Mouse (Mus musculus) bone marrow macrophage, adult 2 months (primary cell): Measurements from ENCODE around the gene Acot6. TPM values are rescaled to one million over a fixed set of nuclear protein-coding genes. Genes with fewer than 3 reads are reported as not detected.
A peak's percentile ranks its signal among the peaks of the same experiment; 100 is the strongest.

ENCODE experiments used
- H3K27ac ChIP-seq: 2 replicates; pipeline ENCODE4 v1.5.1; 2012; ENCODE audit warnings: low read depth, low read length; ENCODE audit not compliant: insufficient read depth
- H3K4me1 ChIP-seq: 2 replicates; pipeline ENCODE4 v1.6.1; 2012; ENCODE audit warnings: low read length; ENCODE audit not compliant: control insufficient read depth, insufficient read depth
- H3K4me3 ChIP-seq: 2 replicates; pipeline ENCODE4 v1.5.1; 2012; ENCODE audit warnings: mild to moderate bottlenecking, low read length, moderate library complexity; ENCODE audit not compliant: insufficient read depth
- CTCF ChIP-seq: IDR thresholded peaks from 2 replicates; pipeline ENCODE4 v1.5.1; 2012; ENCODE audit warnings: low read depth, mild to moderate bottlenecking, low read length, moderate library complexity
- POLR2A ChIP-seq: IDR thresholded peaks from 2 replicates; pipeline ENCODE4 v1.6.1; 2012; ENCODE audit warnings: mild to moderate bottlenecking, low read depth, low read length, borderline replicate concordance
- polyA plus RNA-seq: library from polyadenylated mRNA; stranded (reverse); fragments of >200 nt; gene quantifications from 2 replicates; pipeline ENCODE4 v1.2.4, GENCODE M21; 2012; ENCODE audit not compliant: missing spikeins, insufficient read depth, insufficient read length

Gene Acot6
- polyA plus RNA-seq, 1 experiment, result 0.47 TPM

GRCm38 (mm10) chr12:84100071-84100470 lies 383 bp upstream of the Acot6 start:
- H3K4me1 ChIP-seq, result 0 out of 2 replicates have a peak, but pooled peaks cover 2% of the 10 kb centered on the region
- H3K4me3 ChIP-seq, result no peak overlapping the region
- TF ChIP-seq POLR2A, result no peak
- no peak for TF ChIP-seq CTCF
- H3K27ac ChIP-seq, result no peak overlapping the region

DNA sequence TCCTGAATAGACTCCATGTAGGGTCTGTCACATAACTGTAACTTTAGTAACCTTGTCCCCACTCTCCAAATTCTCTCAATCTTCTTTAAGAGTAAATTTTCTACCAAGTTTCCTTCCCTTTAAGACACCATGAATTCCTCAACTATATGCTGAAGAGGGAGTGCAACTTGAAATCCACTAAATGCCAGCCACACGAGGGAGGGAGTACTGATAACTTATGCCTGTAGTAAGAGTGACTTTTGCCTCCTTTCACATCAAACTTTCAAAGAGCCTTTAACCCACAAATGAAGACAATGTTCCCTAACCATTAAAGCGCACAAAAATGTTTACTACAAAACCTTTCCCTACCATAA lies 1.0 kb downstream of the Acot6 start:
- Histone ChIP-seq H3K27ac (no peak overlapping the region), H3K4me1 (0 out of 2 replicates have a peak, but pooled peaks cover 2% of the 10 kb centered on the region), H3K4me3 (peak overlapping the region; percentile 62; the same call in 1 of the 2 replicates)
- no peak for TF ChIP-seq CTCF
- no peak for TF ChIP-seq POLR2A

DNA sequence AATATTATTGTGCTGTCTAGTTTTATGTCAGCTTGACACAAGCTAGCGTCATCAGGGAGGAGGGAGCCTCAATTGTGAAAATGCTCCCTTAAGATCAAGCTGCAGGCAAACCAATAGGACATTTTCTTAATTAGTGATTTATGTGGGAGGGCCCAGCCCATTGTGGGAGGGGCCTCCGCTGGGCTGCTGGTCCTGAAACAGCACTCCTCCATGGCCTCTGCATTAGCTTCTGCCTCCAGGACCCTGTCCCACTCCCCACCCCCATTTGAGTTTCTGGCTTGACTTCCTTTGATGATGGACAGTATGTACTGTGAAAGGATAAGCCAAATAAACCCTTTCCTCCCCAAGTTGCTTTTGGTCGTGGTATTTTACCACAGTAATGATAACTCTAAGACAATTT lies 6.6 kb downstream of the Acot6 start:
- no peak for TF ChIP-seq POLR2A
- no peak for TF ChIP-seq CTCF
- H3K27ac ChIP-seq, result no peak overlapping the region

DNA sequence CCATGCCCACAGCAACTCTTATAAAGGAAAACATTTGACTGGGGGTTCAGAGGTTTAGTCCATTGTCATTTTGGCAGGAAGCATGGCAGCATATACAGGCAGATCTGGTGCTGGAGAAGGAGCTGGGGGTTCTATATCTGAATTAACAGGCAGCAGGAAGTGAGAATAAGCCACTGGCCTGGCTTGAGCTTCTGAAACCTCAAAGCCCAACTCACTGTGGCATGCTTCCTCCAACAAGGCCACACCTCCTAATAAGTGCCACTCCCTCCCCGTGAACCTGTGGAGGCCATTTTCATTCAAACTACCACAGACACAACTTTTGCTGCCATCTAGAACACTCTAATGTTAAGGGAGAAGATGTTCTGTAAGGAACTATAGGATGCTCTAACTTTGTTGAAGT lies 7.2 kb downstream of the Acot6 start:
- Histone ChIP-seq H3K4me1 (peaks cover 9% of the 10 kb centered on the region), H3K27ac (no peak overlapping the region), H3K4me3 (no peak overlapping the region)
- TF ChIP-seq POLR2A (no peak), CTCF (no peak)

More for the DNA sequence above, 6.6 kb downstream of the Acot6 start:
- Histone ChIP-seq H3K4me3 (no peak overlapping the region), H3K4me1 (peaks cover 9% of the 10 kb centered on the region)

DNA sequence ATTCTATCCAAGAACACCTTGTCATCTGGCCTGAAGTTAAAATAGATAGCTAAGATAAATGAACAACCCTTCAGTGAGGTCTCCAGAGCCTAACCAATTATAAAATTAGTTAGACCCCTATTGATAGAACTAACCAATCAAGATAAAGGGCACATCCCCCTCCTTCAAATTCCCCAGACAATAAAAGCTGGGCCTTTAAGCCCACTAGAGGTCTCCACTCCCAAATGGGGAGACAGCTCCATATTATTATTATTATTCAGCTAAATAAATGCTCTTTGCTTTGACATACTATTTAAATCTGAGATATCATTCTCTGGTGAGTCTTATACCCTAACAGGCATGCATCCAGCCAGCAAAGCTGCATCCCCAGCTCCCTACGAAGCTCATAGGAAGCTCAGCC lies 9.5 kb downstream of the Acot6 start:
- peaks cover 13% of the 10 kb centered on the region for H3K4me1 ChIP-seq
- no peak overlapping the region for H3K27ac ChIP-seq
- TF ChIP-seq CTCF (no peak), POLR2A (no peak)
- H3K4me3 ChIP-seq, result no peak overlapping the region

GRCm38 (mm10) chr12:84110814-84111213 lies 10.4 kb downstream of the Acot6 start:
- no peak overlapping the region for H3K4me3 ChIP-seq
- no peak for TF ChIP-seq CTCF
- TF ChIP-seq POLR2A, result no peak
- H3K4me1 ChIP-seq, result peaks cover 16% of the 10 kb centered on the region
- H3K27ac ChIP-seq, result no peak overlapping the region

GRCm38 (mm10) chr12:84113676-84114075 lies 13.2 kb downstream of the Acot6 start:
- Histone ChIP-seq H3K27ac (no peak overlapping the region), H3K4me1 (peaks cover 16% of the 10 kb centered on the region), H3K4me3 (peak overlapping the region; percentile 45; the same call in 1 of the 2 replicates)
- TF ChIP-seq CTCF, result no peak
- no peak for TF ChIP-seq POLR2A

GRCm38 (mm10) chr12:84114153-84114994 lies 13.9 kb downstream of the Acot6 start, which contains the start of gene Dnal1:
TSS of gene Dnal1 (plus strand) at chr12:84114366.
- no peak within 1 kb of the TSS for H3K27ac ChIP-seq
- peaks cover 16% of the 10 kb centered on the region for H3K4me1 ChIP-seq
- TF ChIP-seq CTCF, result no peak
- no peak for TF ChIP-seq POLR2A
- H3K4me3 ChIP-seq, result peak within 1 kb of the TSS; percentile 72

DNA sequence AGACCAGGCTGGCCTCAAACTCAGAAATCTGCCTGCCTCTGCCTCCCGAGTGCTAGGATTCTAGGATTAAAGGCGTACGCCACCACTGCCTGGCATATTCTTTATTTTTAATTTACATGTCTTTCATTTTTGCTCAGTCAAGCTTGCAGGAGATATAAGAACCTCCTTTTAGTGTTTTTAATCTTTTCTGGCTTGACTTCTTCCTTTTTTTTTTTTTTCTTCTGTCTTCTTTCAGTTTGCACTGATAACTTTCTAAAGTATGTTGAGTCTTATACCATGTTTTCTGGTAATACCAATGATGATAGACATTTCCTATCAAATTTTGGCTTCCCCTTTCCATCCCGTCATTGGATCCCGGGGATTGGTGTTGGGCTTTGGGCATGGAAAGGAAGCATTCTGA lies 19.1 kb downstream of the Acot6 start:
- TF ChIP-seq CTCF (no peak), POLR2A (no peak)
- no peak overlapping the region for H3K27ac ChIP-seq
- H3K4me3 ChIP-seq, result no peak overlapping the region
- H3K4me1 ChIP-seq, result peaks cover 6% of the 10 kb centered on the region; the same call in 1 of the 2 replicates

DNA sequence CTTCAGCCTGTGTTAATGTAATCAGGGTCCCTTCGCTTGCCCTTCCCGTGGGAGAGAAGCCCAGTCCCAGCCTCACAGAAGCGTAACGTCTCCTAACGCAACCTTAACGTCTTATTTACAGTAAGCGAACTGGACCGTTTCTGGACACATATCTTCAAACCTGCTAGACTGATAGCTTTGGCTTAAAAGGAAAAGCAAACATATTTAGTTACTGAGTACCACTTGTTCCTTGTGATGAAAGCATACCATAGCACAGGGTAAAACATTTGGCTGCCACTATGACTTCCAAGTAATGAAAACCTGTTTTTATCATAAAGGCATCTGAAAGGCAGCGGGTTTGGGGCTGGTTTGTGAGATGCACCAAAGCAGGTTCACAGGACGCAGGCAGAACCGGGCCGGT lies 25.4 kb downstream of the Acot6 start:
- Histone ChIP-seq H3K27ac (no peak overlapping the region), H3K4me3 (no peak overlapping the region), H3K4me1 (peaks cover 7% of the 10 kb centered on the region)
- TF ChIP-seq POLR2A (no peak), CTCF (no peak)
